Mouse (Mus musculus): ENCODE results near the gene Pon3. TPM values are rescaled to one million over a fixed set of nuclear protein-coding genes. Genes with fewer than 3 reads are reported as not detected.
A peak's percentile ranks its signal among the peaks of the same experiment; 100 is the strongest.

Pon3 gene
- polyA plus RNA-seq, 1 experiment from 2014 or later, result 62.9 TPM

DNA sequence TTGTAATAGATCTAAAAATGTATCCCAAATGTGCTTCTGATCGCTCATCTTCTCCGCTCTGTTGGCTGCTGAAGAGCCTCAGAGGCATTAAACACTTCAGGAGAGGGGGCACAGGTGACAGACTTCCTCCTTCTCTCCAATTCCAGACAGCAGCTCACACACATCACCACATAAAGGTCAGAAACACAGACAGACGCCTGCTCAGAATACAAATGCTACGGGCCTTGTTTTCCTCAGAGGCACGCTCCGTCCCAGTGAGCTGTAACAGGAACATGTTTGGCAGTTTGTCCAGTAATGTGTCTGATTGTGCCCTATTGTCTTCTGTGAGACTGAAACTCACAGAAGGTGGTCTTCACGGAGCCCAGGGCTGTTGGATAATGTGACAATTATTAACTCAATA is 26.3 kb upstream of the Pon3 start:
- no peak for ATAC-seq
- WGBS, result 83% methylated on average over 7 of the region's 7 CpGs
- Histone ChIP-seq H3K36me3 (ENCODE audit: control insufficient read depth, insufficient read depth) (peaks cover 18% of the 10 kb centered on the region; the same call in 1 of the 2 replicates), H3K4me3 (ENCODE audit: low read depth, low read length) (no peak overlapping the region), H3K9me3 (ENCODE audit: control insufficient read depth) (no peaks in the 10 kb centered on the region), H3K4me1 (replicated peaks; ENCODE audit: control insufficient read depth, insufficient read depth, low read length) (no peaks in the 10 kb centered on the region; the same call in none of the 2 replicates), H3K9ac (ENCODE audit: low read depth, low read length) (no peak overlapping the region), H3K4me2 (replicated peaks; ENCODE audit: low read depth) (no peak overlapping the region), H3K27me3 (replicated peaks; ENCODE audit: control insufficient read depth, insufficient read depth, low read length) (no peaks in the 10 kb centered on the region), H3K27ac (ENCODE audit: low read depth, low read length) (peak overlapping the region; percentile 57)
- no peak for TF ChIP-seq CTCF (IDR thresholded peaks at IDR 0.05; ENCODE audit: low read depth)

GRCm38 (mm10) chr6:5280576-5281305 is 24.7 kb upstream of the Pon3 start:
- Histone ChIP-seq H3K27ac (ENCODE audit: low read depth, low read length) (peak overlapping the region; percentile 68), H3K9me3 (ENCODE audit: control insufficient read depth) (no peaks in the 10 kb centered on the region), H3K4me2 (replicated peaks; ENCODE audit: low read depth) (no peak overlapping the region), H3K36me3 (ENCODE audit: control insufficient read depth, insufficient read depth) (peaks cover 31% of the 10 kb centered on the region), H3K9ac (ENCODE audit: low read depth, low read length) (no peak overlapping the region), H3K4me1 (replicated peaks; ENCODE audit: control insufficient read depth, insufficient read depth, low read length) (no peaks in the 10 kb centered on the region; the same call in 1 of the 2 replicates), H3K27me3 (replicated peaks; ENCODE audit: control insufficient read depth, insufficient read depth, low read length) (no peaks in the 10 kb centered on the region), H3K4me3 (ENCODE audit: low read depth, low read length) (no peak overlapping the region)
- TF ChIP-seq CTCF (IDR thresholded peaks at IDR 0.05; ENCODE audit: low read depth), result no peak
- ATAC-seq, result peak; percentile 75
- 52% methylated on average over 6 of the region's 6 CpGs for WGBS

DNA sequence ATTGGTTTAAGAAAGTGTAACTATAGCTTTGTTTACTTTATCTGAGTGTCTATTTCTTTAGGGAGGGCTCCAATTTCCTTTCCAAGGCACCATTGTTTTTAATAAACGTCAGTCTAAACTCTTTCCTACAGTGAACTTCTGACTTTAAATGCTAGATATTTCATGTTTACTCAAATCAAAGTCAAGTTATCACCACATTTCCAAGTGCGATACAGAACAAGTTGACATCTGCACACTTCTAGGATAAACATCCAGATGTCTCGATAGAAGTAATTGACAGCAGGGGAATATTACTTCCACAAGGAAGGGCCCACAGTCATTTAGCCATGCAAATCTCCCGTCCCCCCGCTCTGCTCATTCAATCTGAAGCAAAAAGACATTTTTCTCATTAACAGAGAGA is 21.9 kb upstream of the Pon3 start:
- Histone ChIP-seq H3K27ac (ENCODE audit: low read depth, low read length) (no peak overlapping the region), H3K4me2 (replicated peaks; ENCODE audit: low read depth) (no peak overlapping the region), H3K36me3 (ENCODE audit: control insufficient read depth, insufficient read depth) (peaks cover 57% of the 10 kb centered on the region), H3K9ac (ENCODE audit: low read depth, low read length) (no peak overlapping the region), H3K4me1 (replicated peaks; ENCODE audit: control insufficient read depth, insufficient read depth, low read length) (no peaks in the 10 kb centered on the region; the same call in 1 of the 2 replicates), H3K27me3 (replicated peaks; ENCODE audit: control insufficient read depth, insufficient read depth, low read length) (no peaks in the 10 kb centered on the region), H3K9me3 (ENCODE audit: control insufficient read depth) (no peaks in the 10 kb centered on the region), H3K4me3 (ENCODE audit: low read depth, low read length) (no peak overlapping the region)
- ATAC-seq, result no peak
- 53% methylated on average over 5 of the region's 5 CpGs for WGBS
- TF ChIP-seq CTCF (IDR thresholded peaks at IDR 0.05; ENCODE audit: low read depth), result no peak

DNA sequence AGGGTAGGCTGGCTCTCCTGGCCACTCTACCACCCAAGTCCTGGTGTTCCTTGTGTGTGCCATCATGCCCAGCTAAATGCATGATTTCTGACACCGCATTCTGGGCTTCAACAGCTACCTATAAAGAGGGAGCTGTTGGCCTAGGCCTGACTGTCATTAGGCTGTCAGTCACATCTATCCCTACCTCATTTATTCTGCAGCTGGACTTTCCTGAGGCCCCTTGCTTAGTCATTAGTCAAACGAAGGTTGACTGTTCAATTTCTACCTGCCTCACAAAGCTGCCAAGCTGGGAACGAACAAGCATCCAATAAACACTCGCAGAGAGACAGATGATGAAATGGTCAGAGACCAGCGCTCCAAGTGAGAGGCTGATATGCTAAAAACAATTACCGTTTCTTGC is 13.6 kb upstream of the Pon3 start:
- peaks cover 70% of the 10 kb centered on the region for H3K36me3 ChIP-seq (ENCODE audit: control insufficient read depth, insufficient read depth)
- H3K9me3 ChIP-seq (ENCODE audit: control insufficient read depth), result no peaks in the 10 kb centered on the region
- H3K9ac ChIP-seq (ENCODE audit: low read depth, low read length), result no peak overlapping the region
- 87% methylated on average over 6 of the region's 6 CpGs for WGBS
- no peak for TF ChIP-seq CTCF (IDR thresholded peaks at IDR 0.05; ENCODE audit: low read depth)
- ATAC-seq, result no peak
- no peaks in the 10 kb centered on the region for H3K4me1 ChIP-seq (replicated peaks; ENCODE audit: control insufficient read depth, insufficient read depth, low read length)
- no peak overlapping the region for H3K4me2 ChIP-seq (replicated peaks; ENCODE audit: low read depth)
- H3K4me3 ChIP-seq (ENCODE audit: low read depth, low read length), result no peak overlapping the region
- H3K27me3 ChIP-seq (replicated peaks; ENCODE audit: control insufficient read depth, insufficient read depth, low read length), result no peaks in the 10 kb centered on the region
- H3K27ac ChIP-seq (ENCODE audit: low read depth, low read length), result no peak overlapping the region

- Histone ChIP-seq H3K4me2 (replicated peaks; ENCODE audit: low read depth) (no peak overlapping the region), H3K4me3 (ENCODE audit: low read depth, low read length) (no peak overlapping the region), H3K9me3 (ENCODE audit: control insufficient read depth) (no peaks in the 10 kb centered on the region), H3K27me3 (replicated peaks; ENCODE audit: control insufficient read depth, insufficient read depth, low read length) (no peaks in the 10 kb centered on the region), H3K4me1 (replicated peaks; ENCODE audit: control insufficient read depth, insufficient read depth, low read length) (no peaks in the 10 kb centered on the region), H3K9ac (ENCODE audit: low read depth, low read length) (no peak overlapping the region), H3K27ac (ENCODE audit: low read depth, low read length) (no peak overlapping the region), H3K36me3 (ENCODE audit: control insufficient read depth, insufficient read depth) (peaks cover 52% of the 10 kb centered on the region)
- no peak for ATAC-seq
- 78% methylated on average over 8 of the region's 8 CpGs for WGBS
- TF ChIP-seq CTCF (IDR thresholded peaks at IDR 0.05; ENCODE audit: low read depth), result no peak
These were observed 8.7 kb upstream of the Pon3 start for GRCm38 (mm10) chr6:5264793-5265192.

DNA sequence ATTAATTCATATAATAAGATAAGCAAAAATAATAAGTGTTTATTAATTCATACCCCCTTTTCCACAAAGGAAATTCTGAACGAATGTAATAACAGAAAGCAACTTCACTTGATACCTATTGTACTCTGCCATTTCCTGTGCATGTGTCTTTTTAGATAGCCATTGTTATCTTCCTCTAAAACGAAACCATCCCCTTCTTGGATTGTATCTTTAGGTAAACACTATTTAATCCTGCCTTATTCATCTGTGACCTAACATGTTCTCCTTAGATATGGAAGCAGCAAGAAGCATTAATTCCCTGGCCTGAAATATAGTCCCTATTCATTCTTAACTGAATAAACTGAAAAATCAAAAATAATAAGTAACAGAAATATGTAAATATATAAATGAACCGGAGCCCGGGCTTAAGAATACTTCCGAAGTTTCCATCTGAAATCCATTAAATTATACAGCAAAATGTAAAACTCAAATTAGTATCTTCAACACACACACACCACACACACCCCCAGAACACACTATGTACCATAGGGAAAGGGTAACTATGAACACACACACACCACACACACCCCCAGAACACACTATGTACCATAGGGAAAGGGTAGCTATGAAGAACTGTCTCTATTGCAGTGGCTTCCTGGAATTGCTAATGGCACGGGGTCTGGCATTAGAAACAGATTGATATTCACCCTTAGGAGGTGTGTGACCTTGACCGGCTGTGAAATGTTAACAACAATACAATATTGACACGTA is 7.3 kb upstream of the Pon3 start:
- H3K4me3 ChIP-seq (ENCODE audit: low read depth, low read length), result no peak overlapping the region
- H3K36me3 ChIP-seq (ENCODE audit: control insufficient read depth, insufficient read depth), result peaks cover 44% of the 10 kb centered on the region
- H3K27ac ChIP-seq (ENCODE audit: low read depth, low read length), result no peak overlapping the region
- 67% methylated on average over 8 of the region's 8 CpGs for WGBS
- no peaks in the 10 kb centered on the region for H3K4me1 ChIP-seq (replicated peaks; ENCODE audit: control insufficient read depth, insufficient read depth, low read length)
- H3K9me3 ChIP-seq (ENCODE audit: control insufficient read depth), result no peaks in the 10 kb centered on the region
- TF ChIP-seq CTCF (IDR thresholded peaks at IDR 0.05; ENCODE audit: low read depth), result no peak
- no peak overlapping the region for H3K9ac ChIP-seq (ENCODE audit: low read depth, low read length)
- H3K4me2 ChIP-seq (replicated peaks; ENCODE audit: low read depth), result no peak overlapping the region
- ATAC-seq, result no peak
- no peaks in the 10 kb centered on the region for H3K27me3 ChIP-seq (replicated peaks; ENCODE audit: control insufficient read depth, insufficient read depth, low read length)

Data from intestine, postnatal 0 days (tissue).